Mouse (Mus musculus) 416B (cell line): ENCODE data around the gene Cdk5rap1.
"Not testable (repeated sequence)": the region's sequence is repeated elsewhere in the genome, so short reads cannot be mapped to it uniquely, and the experiment has no call there.

ENCODE experiments used
- DNase-seq: peaks from one replicate; pipeline ENCODE4 v3.0.0; 2011; ENCODE audit warnings: low read depth

Cdk5rap1 gene

GRCm38 (mm10) chr2:154374807-154375601, 2.2 kb upstream of the Cdk5rap1 start:
- DNase-seq = no peak

GRCm38 (mm10) chr2:154373961-154374632, 1.3 kb upstream of the Cdk5rap1 start:
- peak; percentile 78 for DNase-seq

- peak; percentile 83 for DNase-seq
Measured at GRCm38 (mm10) chr2:154372151-154372829, 520 bp downstream of the Cdk5rap1 start.

GRCm38 (mm10) chr2:154367510-154367909, 5.3 kb downstream of the Cdk5rap1 start:
- DNase-seq = no peak

- not testable (repeated sequence) for DNase-seq
Measured at GRCm38 (mm10) chr2:154354000-154354425, 18.8 kb downstream of the Cdk5rap1 start.

GRCm38 (mm10) chr2:154348152-154348551, 24.7 kb downstream of the Cdk5rap1 start:
- DNase-seq = no peak

GRCm38 (mm10) chr2:154339356-154339755, 33.5 kb downstream of the Cdk5rap1 start:
- DNase-seq = no peak

- no peak for DNase-seq
Measured at GRCm38 (mm10) chr2:154338161-154338560, 34.6 kb downstream of the Cdk5rap1 start.

GRCm38 (mm10) chr2:154335572-154335971, 37.2 kb downstream of the Cdk5rap1 start:
- no peak for DNase-seq

- no peak for DNase-seq
Measured at GRCm38 (mm10) chr2:154326852-154327251, 46.0 kb downstream of the Cdk5rap1 start.

- not testable (repeated sequence) for DNase-seq
Measured at GRCm38 (mm10) chr2:154313771-154314170, 59.0 kb downstream of the Cdk5rap1 start.

GRCm38 (mm10) chr2:154306927-154307326, 65.9 kb downstream of the Cdk5rap1 start, which contains the start of gene Bpifb9b:
Gene Bpifb9b, plus strand, starts transcription at chr2:154307227.
- not testable (repeated sequence) for DNase-seq

- not testable (repeated sequence) for DNase-seq
Measured at GRCm38 (mm10) chr2:154304604-154305003, 68.2 kb downstream of the Cdk5rap1 start.

- DNase-seq = no peak
Measured at GRCm38 (mm10) chr2:154301763-154302162, 71.0 kb downstream of the Cdk5rap1 start.

- DNase-seq = peak; percentile 74
Measured at GRCm38 (mm10) chr2:154300496-154300895, 72.3 kb downstream of the Cdk5rap1 start.

GRCm38 (mm10) chr2:154294746-154295145, 78.1 kb downstream of the Cdk5rap1 start:
- DNase-seq = peak; percentile 44

- peak; percentile 3 for DNase-seq
Measured at GRCm38 (mm10) chr2:154292833-154293232, 80.0 kb downstream of the Cdk5rap1 start.

- not testable (repeated sequence) for DNase-seq
Measured at GRCm38 (mm10) chr2:154291866-154292265, 80.9 kb downstream of the Cdk5rap1 start.
